Mouse (Mus musculus): ENCODE results near the gene Cbl. TPM values are rescaled to one million over a fixed set of nuclear protein-coding genes. Genes with fewer than 3 reads are reported as not detected.
"Not testable (repeated sequence)": the region's sequence is repeated elsewhere in the genome, so short reads cannot be mapped to it uniquely, and the experiment has no call there.

The Cbl gene
- total RNA-seq, 2 experiments from 2014 or later = 18.6 to 22.4 TPM

DNA sequence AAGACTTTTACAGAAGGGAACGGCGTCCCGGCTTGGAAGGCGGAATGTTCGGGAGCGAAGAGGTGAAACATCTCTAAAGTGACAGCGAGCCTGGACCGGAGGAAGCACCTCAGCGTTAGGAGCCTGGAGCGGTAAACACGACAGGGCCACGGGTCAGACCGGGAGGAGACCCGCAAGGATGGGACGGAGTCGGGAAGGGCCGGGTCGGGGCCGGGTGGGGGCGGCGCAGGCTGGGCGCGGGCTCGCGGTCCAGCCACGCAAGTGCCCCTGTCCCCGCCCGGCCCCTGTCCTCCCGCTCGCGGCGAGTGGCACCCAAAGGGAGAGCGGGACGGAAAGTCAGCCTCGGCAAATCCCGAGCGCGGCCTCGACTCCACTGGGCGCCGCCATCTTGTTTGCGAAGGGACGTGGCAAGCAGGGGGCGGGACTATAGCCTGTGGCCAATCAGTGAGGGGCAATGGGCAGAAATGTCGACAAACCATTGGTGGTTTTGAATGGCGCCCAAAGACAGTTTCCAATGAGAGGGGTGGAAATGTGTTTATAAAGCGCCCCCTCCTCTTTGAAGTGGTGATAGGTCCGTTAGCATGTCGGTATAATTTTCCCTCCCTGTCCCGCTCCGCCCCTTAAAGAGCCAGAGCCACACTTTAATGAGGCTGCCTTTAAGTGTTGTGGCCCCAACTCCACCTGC, 120.6 kb downstream of the Cbl start, which contains the start of the genes Gm49380 and Rnf26:
Gene Gm49380, minus strand, starts transcription at position 396 of the 685 bp plus-strand sequence.
Gene Rnf26, minus strand, starts transcription at position 413 of the 685 bp plus-strand sequence.
- peak; percentile 94 for DNase-seq (ENCODE audit: low spot score)
- intact Hi-C loops (cut with DNase I) = no loop called here

DNA sequence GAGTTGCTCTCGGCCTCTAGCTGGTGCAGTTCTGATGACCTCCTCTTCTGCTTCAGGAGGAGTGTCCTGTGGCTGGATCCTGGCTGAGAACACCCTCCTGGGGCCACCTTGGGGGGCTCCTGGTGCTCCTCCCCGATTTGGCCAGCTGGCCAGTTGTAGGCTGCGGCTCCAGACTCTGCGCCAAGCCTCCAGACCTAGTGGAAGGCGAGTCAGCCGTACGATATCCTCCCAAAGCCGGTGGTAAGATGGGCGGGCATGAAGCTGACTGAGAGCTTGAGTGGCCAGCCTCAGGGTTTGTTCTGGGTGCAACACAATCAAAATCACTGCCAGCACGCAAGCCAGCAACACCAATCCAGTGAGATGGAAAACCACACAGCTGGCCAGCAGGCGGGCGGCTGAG, 121.9 kb downstream of the Cbl start:
- DNase-seq (ENCODE audit: low spot score); intact Hi-C loops (cut with DNase I): not testable (repeated sequence)

- no peak for DNase-seq (ENCODE audit: low spot score)
- intact Hi-C loops (cut with DNase I) = loop anchor here (5.0 kb wide), 2 partner anchors 37 to 122 kb away; no protein-coding TSS in a partner anchor
Observed at GRCm38 (mm10) chr9:44109360-44110095, 124.3 kb downstream of the Cbl start.

- intact Hi-C loops (cut with DNase I) = loop anchor here (5.0 kb wide), 2 partner anchors 36 to 121 kb away; no protein-coding TSS in a partner anchor
Observed at GRCm38 (mm10) chr9:44108269-44109055, 125.4 kb downstream of the Cbl start.

DNA sequence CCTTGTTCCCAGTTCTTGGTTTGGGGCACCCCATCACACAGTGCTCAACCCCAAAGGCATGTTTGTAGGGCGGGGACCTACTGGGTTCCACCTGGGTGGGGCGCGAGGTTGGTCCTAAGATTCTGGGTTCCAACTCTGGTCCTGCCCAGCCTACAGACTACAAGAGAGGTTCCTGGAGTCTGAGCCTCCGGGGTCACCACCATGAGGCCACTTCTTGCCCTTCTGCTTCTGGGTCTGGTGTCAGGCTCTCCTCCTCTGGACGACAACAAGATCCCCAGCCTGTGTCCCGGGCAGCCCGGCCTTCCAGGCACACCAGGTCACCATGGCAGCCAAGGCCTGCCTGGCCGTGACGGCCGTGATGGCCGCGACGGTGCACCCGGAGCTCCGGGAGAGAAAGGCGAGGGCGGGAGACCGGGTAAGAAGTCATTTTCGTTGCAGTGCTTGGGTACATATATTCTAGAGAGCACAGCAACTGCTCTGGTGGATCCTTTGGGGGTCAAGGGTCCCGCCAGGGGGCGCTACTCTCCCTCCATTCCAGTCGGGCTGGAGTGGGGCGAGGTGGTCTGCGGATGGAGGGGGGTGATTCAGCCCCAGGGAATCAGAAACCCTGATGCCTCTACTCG, 126.2 kb downstream of the Cbl start:
- DNase-seq (ENCODE audit: low spot score) = no peak
- intact Hi-C loops (cut with DNase I) = loop anchor here (5.0 kb wide), 2 partner anchors 35 to 120 kb away; no protein-coding TSS in a partner anchor

More at GRCm38 (mm10) chr9:44108269-44109055, 125.4 kb downstream of the Cbl start:
- DNase-seq (ENCODE audit: low spot score) = no peak

DNA sequence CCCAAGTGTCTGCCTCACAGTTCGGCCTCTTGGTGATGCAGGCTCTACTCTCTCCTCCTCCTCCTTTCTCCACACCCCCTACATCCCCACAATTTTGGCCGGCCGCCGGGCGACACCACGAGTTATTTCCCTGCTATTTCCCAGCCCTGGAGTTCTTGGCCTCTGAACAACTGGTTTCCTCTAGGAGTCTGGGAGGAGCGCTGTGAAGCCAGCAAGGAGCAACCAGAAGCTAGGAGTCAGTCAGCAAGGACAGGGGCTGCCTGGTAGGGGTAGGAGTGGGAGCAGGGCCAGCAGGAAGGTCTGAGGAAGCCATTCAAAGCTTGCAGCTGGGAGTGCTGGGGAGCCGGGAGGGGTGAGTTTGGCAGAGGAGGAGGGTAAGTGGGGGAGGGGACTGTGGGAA, 126.7 kb downstream of the Cbl start, which contains the start of gene C1qtnf5:
Gene C1qtnf5, plus strand, starts transcription at position 136 of the 400 bp plus-strand sequence.
- peak; percentile 88 for DNase-seq (ENCODE audit: low spot score)
- intact Hi-C loops (cut with DNase I) = loop anchor here (5.0 kb wide), 2 partner anchors 35 to 120 kb away; no protein-coding TSS in a partner anchor

- intact Hi-C loops (cut with DNase I) = loop anchor here (5.0 kb wide), 2 partner anchors 34 to 119 kb away; no protein-coding TSS in a partner anchor
- DNase-seq (ENCODE audit: low spot score) = no peak
Observed at GRCm38 (mm10) chr9:44106596-44106995, 127.3 kb downstream of the Cbl start.

GRCm38 (mm10) chr9:44106182-44106581, 127.7 kb downstream of the Cbl start:
- intact Hi-C loops (cut with DNase I) = loop anchor here (5.0 kb wide), 2 partner anchors 34 to 119 kb away; no protein-coding TSS in a partner anchor
- DNase-seq (ENCODE audit: low spot score) = no peak

DNA sequence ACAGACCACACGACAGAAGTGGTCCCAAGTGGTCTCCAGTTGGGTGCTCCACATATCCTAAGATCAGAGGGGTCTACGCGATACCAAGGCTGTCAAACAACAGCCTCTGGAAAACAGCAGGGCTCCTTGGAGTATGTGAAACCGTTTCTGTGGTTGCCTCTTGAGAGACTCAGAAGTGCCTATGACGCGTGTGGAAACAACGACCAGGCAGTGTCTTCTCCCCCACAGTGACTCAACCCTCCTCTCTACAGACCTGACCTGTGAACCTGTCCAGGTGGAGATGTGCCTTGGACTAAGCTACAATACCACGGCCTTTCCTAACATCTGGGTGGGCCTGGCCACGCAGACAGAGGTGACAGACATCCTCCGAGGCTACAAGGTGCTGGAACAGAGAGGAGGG, 128.1 kb downstream of the Cbl start:
- intact Hi-C loops (cut with DNase I) = loop anchor here (5.0 kb wide), 2 partner anchors 33 to 118 kb away; no protein-coding TSS in a partner anchor
- DNase-seq (ENCODE audit: low spot score) = no peak

DNA sequence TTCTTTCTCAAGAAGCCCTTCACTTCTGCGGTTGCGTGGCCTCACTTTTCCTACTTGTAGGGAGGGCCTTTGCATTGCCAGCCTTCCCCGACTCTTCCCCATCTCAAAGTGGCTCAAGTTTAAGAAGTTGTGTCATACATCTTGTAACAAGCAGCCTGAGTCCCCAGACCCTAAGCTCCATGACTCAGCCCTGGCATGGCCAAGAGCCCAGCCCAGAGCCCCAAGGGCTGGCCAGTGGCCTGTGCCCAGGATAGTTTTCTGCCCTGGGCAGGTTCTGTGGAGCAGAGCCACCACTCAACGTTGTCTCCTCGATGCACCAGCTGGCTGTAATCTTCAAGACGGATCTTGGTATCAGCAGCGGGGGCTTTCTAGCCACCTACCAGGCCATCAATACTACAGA, 129.0 kb downstream of the Cbl start:
- intact Hi-C loops (cut with DNase I) = loop anchor here (5.0 kb wide), 2 partner anchors 33 to 118 kb away; no protein-coding TSS in a partner anchor
- DNase-seq (ENCODE audit: low spot score) = no peak

DNA sequence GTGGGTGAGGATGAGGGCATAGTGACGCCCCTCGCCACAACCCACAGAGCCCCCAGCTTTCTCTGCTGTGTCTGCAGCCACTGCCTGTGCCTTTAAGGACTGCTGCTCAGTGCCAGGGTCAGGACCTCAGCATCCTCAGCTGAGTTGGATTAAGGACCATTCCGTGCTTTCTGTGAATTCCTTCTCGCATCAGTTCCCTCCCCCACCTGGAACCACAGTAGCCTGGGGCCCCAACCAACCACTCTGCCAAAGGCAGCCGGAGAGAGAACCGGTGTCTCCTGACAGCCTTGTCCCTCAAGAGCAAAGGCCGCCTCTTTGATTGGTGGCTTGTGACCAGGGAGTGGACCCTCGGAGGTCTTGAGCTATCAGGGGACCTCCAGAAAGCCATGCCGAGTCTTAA, 132.4 kb downstream of the Cbl start, which contains the start of gene Mfrp:
Gene Mfrp, plus strand, starts transcription at position 240 of the 400 bp plus-strand sequence.
- intact Hi-C loops (cut with DNase I) = no loop called here
- DNase-seq (ENCODE audit: low spot score) = no peak

- DNase-seq (ENCODE audit: low spot score) = no peak
- intact Hi-C loops (cut with DNase I) = no loop called here
Observed at GRCm38 (mm10) chr9:44096536-44096935, 137.3 kb downstream of the Cbl start.

GRCm38 (mm10) chr9:44095781-44096180, 138.1 kb downstream of the Cbl start:
- intact Hi-C loops (cut with DNase I) = no loop called here
- DNase-seq (ENCODE audit: low spot score) = no peak

DNA sequence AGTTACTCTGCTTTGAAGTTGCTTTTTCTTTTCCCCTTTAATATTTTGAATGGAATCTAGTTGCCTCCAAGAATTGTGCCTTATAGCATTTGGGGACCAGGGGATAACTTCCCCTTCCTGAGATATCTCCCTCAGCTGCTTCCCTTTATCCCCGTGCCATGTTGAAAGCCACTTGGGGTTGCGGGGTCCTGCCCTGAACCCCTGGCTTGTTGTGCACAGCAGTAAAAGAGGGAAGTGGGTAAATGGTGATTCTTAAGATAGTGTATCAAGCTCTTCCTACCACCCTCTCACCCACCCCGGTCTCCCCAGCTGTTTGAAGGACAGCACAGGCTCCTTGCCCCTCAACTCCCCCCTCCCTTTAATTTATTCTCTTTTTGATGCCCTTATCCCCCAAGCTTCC, 139.1 kb downstream of the Cbl start:
- intact Hi-C loops (cut with DNase I) = no loop called here
- no peak for DNase-seq (ENCODE audit: low spot score)

GRCm38 (mm10) chr9:44093612-44094503, 140.0 kb downstream of the Cbl start:
- intact Hi-C loops (cut with DNase I) = no loop called here

More at GRCm38 (mm10) chr9:44093612-44094503, 140.0 kb downstream of the Cbl start:
- DNase-seq (ENCODE audit: low spot score) = peak; percentile 59

All from heart, postnatal 25 days (tissue).